Mouse (Mus musculus): ENCODE results near the gene Eri3. TPM values are rescaled to one million over a fixed set of nuclear protein-coding genes. Genes with fewer than 3 reads are reported as not detected.

Gene Eri3
- polyA plus RNA-seq, 1 experiment from 2014 or later: 282 TPM

GRCm38 (mm10) chr4:117645031-117645435 lies 94.9 kb downstream of the Eri3 start:
- 7% methylated on average over 22 of the region's 22 CpGs for WGBS
- Histone ChIP-seq H3K4me1 (ENCODE audit: control insufficient read depth, insufficient read depth, low read length) (peaks cover 53% of the 10 kb centered on the region), H3K27ac (ENCODE audit: low read length) (peak overlapping the region; percentile 83), H3K9ac (ENCODE audit: low read depth, low read length) (peak overlapping the region; percentile 53), H3K9me3 (replicated peaks; ENCODE audit: control insufficient read depth, low read length, poor library complexity, severe bottlenecking) (no peaks in the 10 kb centered on the region), H3K4me2 (ENCODE audit: low read length) (peak overlapping the region; percentile 37), H3K4me3 (ENCODE audit: low read depth, low read length) (no peak overlapping the region), H3K36me3 (ENCODE audit: control insufficient read depth, insufficient read depth, low read length) (no peaks in the 10 kb centered on the region), H3K27me3 (ENCODE audit: control insufficient read depth, insufficient read depth, low read depth, low read length) (no peaks in the 10 kb centered on the region)
- ATAC-seq: peak; percentile 71

GRCm38 (mm10) chr4:117645859-117646258 lies 95.7 kb downstream of the Eri3 start:
- H3K27me3 ChIP-seq (ENCODE audit: control insufficient read depth, insufficient read depth, low read depth, low read length): no peaks in the 10 kb centered on the region
- no peak overlapping the region for H3K4me3 ChIP-seq (ENCODE audit: low read depth, low read length)
- H3K4me2 ChIP-seq (ENCODE audit: low read length): no peak overlapping the region
- peak overlapping the region; percentile 53 for H3K9ac ChIP-seq (ENCODE audit: low read depth, low read length)
- no peaks in the 10 kb centered on the region for H3K9me3 ChIP-seq (replicated peaks; ENCODE audit: control insufficient read depth, low read length, poor library complexity, severe bottlenecking)
- H3K27ac ChIP-seq (ENCODE audit: low read length): peak overlapping the region; percentile 83
- WGBS: 35% methylated on average over 2 of the region's 2 CpGs
- no peaks in the 10 kb centered on the region for H3K36me3 ChIP-seq (ENCODE audit: control insufficient read depth, insufficient read depth, low read length)
- ATAC-seq: peak; percentile 44; the same call in 1 of the 2 replicates
- peaks cover 55% of the 10 kb centered on the region for H3K4me1 ChIP-seq (ENCODE audit: control insufficient read depth, insufficient read depth, low read length)

DNA sequence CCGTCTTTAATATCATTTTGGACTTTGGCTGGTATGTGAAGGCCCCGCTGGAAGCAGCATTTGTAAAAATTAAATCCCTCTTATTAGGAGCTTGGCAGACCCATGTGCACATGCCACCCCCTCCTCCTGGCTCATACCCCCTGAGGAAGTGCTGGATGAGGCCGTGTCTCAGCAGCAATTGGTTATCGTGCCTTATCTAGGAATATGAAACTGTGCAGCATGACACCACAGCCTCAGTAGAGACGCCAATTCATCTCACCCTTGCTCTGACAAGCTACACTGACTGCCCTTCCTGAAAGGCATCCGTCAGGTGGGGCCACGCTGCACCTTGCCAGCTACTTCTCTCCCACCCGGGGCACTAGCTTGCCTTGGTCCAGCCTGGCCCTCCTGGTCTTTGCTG lies 96.3 kb downstream of the Eri3 start:
- ATAC-seq: peak; percentile 40
- H3K4me2 ChIP-seq (ENCODE audit: low read length): peak overlapping the region; percentile 34; the same call in 1 of the 2 replicates
- no peaks in the 10 kb centered on the region for H3K27me3 ChIP-seq (ENCODE audit: control insufficient read depth, insufficient read depth, low read depth, low read length)
- no peaks in the 10 kb centered on the region for H3K9me3 ChIP-seq (replicated peaks; ENCODE audit: control insufficient read depth, low read length, poor library complexity, severe bottlenecking)
- H3K27ac ChIP-seq (ENCODE audit: low read length): peak overlapping the region; percentile 83
- peaks cover 57% of the 10 kb centered on the region for H3K4me1 ChIP-seq (ENCODE audit: control insufficient read depth, insufficient read depth, low read length)
- no peaks in the 10 kb centered on the region for H3K36me3 ChIP-seq (ENCODE audit: control insufficient read depth, insufficient read depth, low read length)
- H3K4me3 ChIP-seq (ENCODE audit: low read depth, low read length): no peak overlapping the region
- 27% methylated on average over 8 of the region's 8 CpGs for WGBS
- H3K9ac ChIP-seq (ENCODE audit: low read depth, low read length): peak overlapping the region; percentile 55; the same call in 1 of the 2 replicates

- Histone ChIP-seq H3K9me3 (replicated peaks; ENCODE audit: control insufficient read depth, low read length, poor library complexity, severe bottlenecking) (no peaks in the 10 kb centered on the region), H3K4me1 (ENCODE audit: control insufficient read depth, insufficient read depth, low read length) (peaks cover 57% of the 10 kb centered on the region), H3K36me3 (ENCODE audit: control insufficient read depth, insufficient read depth, low read length) (no peaks in the 10 kb centered on the region), H3K27me3 (ENCODE audit: control insufficient read depth, insufficient read depth, low read depth, low read length) (no peaks in the 10 kb centered on the region), H3K9ac (ENCODE audit: low read depth, low read length) (peak overlapping the region; percentile 55; the same call in 1 of the 2 replicates), H3K27ac (ENCODE audit: low read length) (peak overlapping the region; percentile 83), H3K4me3 (ENCODE audit: low read depth, low read length) (no peak overlapping the region), H3K4me2 (ENCODE audit: low read length) (peak overlapping the region; percentile 34; the same call in 1 of the 2 replicates)
- peak; percentile 33; the same call in 1 of the 2 replicates for ATAC-seq
- WGBS: 7% methylated on average over 23 of the region's 23 CpGs
Measured at GRCm38 (mm10) chr4:117646926-117647755, 97.0 kb downstream of the Eri3 start.

DNA sequence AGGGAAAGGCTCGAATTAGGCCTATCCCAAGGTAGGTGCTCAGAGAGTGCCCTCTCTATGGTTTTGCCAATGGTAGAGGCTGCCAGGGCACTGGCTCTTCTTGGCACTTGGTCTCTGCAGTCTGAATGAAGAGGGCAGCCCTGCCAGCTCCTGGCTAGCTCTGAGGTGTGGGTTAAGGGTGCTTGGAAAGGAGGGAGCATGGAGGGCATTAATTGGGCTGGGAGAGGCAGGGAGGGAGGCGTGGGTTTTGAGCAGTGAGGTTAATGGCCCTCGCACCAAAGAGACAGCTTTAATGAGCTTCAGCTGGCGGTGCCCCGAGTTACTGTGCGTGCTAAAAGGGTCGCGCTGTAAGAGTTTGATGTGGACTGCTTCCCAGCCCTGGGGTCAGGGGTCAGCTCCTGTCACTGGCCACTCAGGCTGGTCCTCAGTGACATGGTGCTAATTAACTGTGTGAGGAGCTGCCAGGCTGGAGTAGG lies 101.5 kb downstream of the Eri3 start:
- Histone ChIP-seq H3K9me3 (replicated peaks; ENCODE audit: control insufficient read depth, low read length, poor library complexity, severe bottlenecking) (no peaks in the 10 kb centered on the region), H3K27me3 (ENCODE audit: control insufficient read depth, insufficient read depth, low read depth, low read length) (no peaks in the 10 kb centered on the region), H3K9ac (ENCODE audit: low read depth, low read length) (no peak overlapping the region), H3K36me3 (ENCODE audit: control insufficient read depth, insufficient read depth, low read length) (no peaks in the 10 kb centered on the region), H3K4me3 (ENCODE audit: low read depth, low read length) (no peak overlapping the region), H3K27ac (ENCODE audit: low read length) (no peak overlapping the region), H3K4me2 (ENCODE audit: low read length) (no peak overlapping the region), H3K4me1 (ENCODE audit: control insufficient read depth, insufficient read depth, low read length) (peaks cover 48% of the 10 kb centered on the region)
- 19% methylated on average over 8 of the region's 8 CpGs for WGBS
- ATAC-seq: no peak

- H3K4me2 ChIP-seq (ENCODE audit: low read length): no peak overlapping the region
- no peak overlapping the region for H3K27ac ChIP-seq (ENCODE audit: low read length)
- H3K27me3 ChIP-seq (ENCODE audit: control insufficient read depth, insufficient read depth, low read depth, low read length): no peaks in the 10 kb centered on the region
- H3K9ac ChIP-seq (ENCODE audit: low read depth, low read length): no peak overlapping the region
- 44% methylated on average over 5 of the region's 5 CpGs for WGBS
- H3K4me1 ChIP-seq (ENCODE audit: control insufficient read depth, insufficient read depth, low read length): peaks cover 47% of the 10 kb centered on the region
- H3K36me3 ChIP-seq (ENCODE audit: control insufficient read depth, insufficient read depth, low read length): no peaks in the 10 kb centered on the region
- no peaks in the 10 kb centered on the region for H3K9me3 ChIP-seq (replicated peaks; ENCODE audit: control insufficient read depth, low read length, poor library complexity, severe bottlenecking)
- no peak overlapping the region for H3K4me3 ChIP-seq (ENCODE audit: low read depth, low read length)
- no peak for ATAC-seq
Measured at GRCm38 (mm10) chr4:117652727-117653126, 102.6 kb downstream of the Eri3 start.

- Histone ChIP-seq H3K4me1 (ENCODE audit: control insufficient read depth, insufficient read depth, low read length) (peaks cover 35% of the 10 kb centered on the region), H3K4me2 (ENCODE audit: low read length) (no peak overlapping the region), H3K9ac (ENCODE audit: low read depth, low read length) (peak overlapping the region; percentile 0; the same call in 1 of the 2 replicates), H3K9me3 (replicated peaks; ENCODE audit: control insufficient read depth, low read length, poor library complexity, severe bottlenecking) (no peaks in the 10 kb centered on the region), H3K27me3 (ENCODE audit: control insufficient read depth, insufficient read depth, low read depth, low read length) (no peaks in the 10 kb centered on the region), H3K4me3 (ENCODE audit: low read depth, low read length) (no peak overlapping the region), H3K36me3 (ENCODE audit: control insufficient read depth, insufficient read depth, low read length) (no peaks in the 10 kb centered on the region), H3K27ac (ENCODE audit: low read length) (peak overlapping the region; percentile 73)
- peak; percentile 37; the same call in 1 of the 2 replicates for ATAC-seq
- WGBS: 9% methylated on average over 9 of the region's 10 CpGs
Measured at GRCm38 (mm10) chr4:117654016-117654702, 104.0 kb downstream of the Eri3 start.

- no peak overlapping the region; the same call in 1 of the 2 replicates for H3K9ac ChIP-seq (ENCODE audit: low read depth, low read length)
- H3K27ac ChIP-seq (ENCODE audit: low read length): peak overlapping the region; percentile 73
- H3K4me3 ChIP-seq (ENCODE audit: low read depth, low read length): no peak overlapping the region
- no peaks in the 10 kb centered on the region for H3K9me3 ChIP-seq (replicated peaks; ENCODE audit: control insufficient read depth, low read length, poor library complexity, severe bottlenecking)
- H3K4me2 ChIP-seq (ENCODE audit: low read length): no peak overlapping the region
- no peaks in the 10 kb centered on the region for H3K27me3 ChIP-seq (ENCODE audit: control insufficient read depth, insufficient read depth, low read depth, low read length)
- peaks cover 32% of the 10 kb centered on the region for H3K4me1 ChIP-seq (ENCODE audit: control insufficient read depth, insufficient read depth, low read length)
- no peak for ATAC-seq
- no peaks in the 10 kb centered on the region for H3K36me3 ChIP-seq (ENCODE audit: control insufficient read depth, insufficient read depth, low read length)
- WGBS: 38% methylated on average over 9 of the region's 9 CpGs
Measured at GRCm38 (mm10) chr4:117654703-117655499, 104.7 kb downstream of the Eri3 start.

Measured in midbrain, embryonic 16.5 days (tissue).